Mouse (Mus musculus) left cerebral cortex, adult 8-10 months (tissue): Measurements from ENCODE around the gene Ube2f. TPM values are rescaled to one million over a fixed set of nuclear protein-coding genes. Genes with fewer than 3 reads are reported as not detected.

Source experiments
- total RNA-seq, 4 experiments: library from RNA; stranded (reverse); gene quantifications; 2 replicates each; pipeline ENCODE4 v1.2.4; 2022

Ube2f gene
- total RNA-seq, 4 experiments from 2014 or later, result 48.2 to 54.9 (median 51.6) TPM

Other genes starting within 250 kb of the Ube2f start
- not detected for gene Rbm44, start 105.2 kb upstream of the Ube2f start, total RNA-seq
- 10 to 100 TPM; 50.9 to 58.7 (median 52.5) TPM for gene Ramp1, start 70.5 kb upstream of the Ube2f start, total RNA-seq
- 10 to 100 TPM; 19.5 to 24.4 (median 21.5) TPM for gene Scly, start 48.0 kb downstream of the Ube2f start, total RNA-seq
- gene Espnl, start 71.8 kb downstream of the Ube2f start, total RNA-seq, result under 1 TPM; 0.37 to 0.72 (median 0.39) TPM
- under 1 TPM in 3 of 4 experiments, not detected in 1; 0.11 to 0.33 (median 0.21) TPM for gene Klhl30, start 100.7 kb downstream of the Ube2f start, total RNA-seq
- under 1 TPM; 0.21 to 0.78 (median 0.53) TPM for gene Erfe, start 116.1 kb downstream of the Ube2f start, total RNA-seq
- gene Ilkap, start 148.5 kb downstream of the Ube2f start, total RNA-seq, result 10 to 100 TPM; 48.1 to 54.9 (median 52.2) TPM
- 10 to 100 TPM; 17.5 to 22.3 (median 21.8) TPM for gene Hes6, start 163.7 kb downstream of the Ube2f start, total RNA-seq
- gene Per2, start 209.0 kb downstream of the Ube2f start, total RNA-seq, result 10 to 100 TPM; 18.4 to 36.8 (median 25.1) TPM
- 10 to 100 TPM; 12.5 to 15.3 (median 13.9) TPM for gene Traf3ip1, start 244.3 kb downstream of the Ube2f start, total RNA-seq